Mouse (Mus musculus) lung, postnatal 25 days (tissue): Measurements from ENCODE around the gene Sap30bp.

Experiments used
- DNase-seq: peaks from one replicate; pipeline ENCODE4 v3.0.0; 2022; ENCODE audit warnings: low spot score

Gene Sap30bp

GRCm38 (mm10) chr11:115904956-115905790 is 27.9 kb upstream of the Sap30bp start:
- no peak for DNase-seq

- DNase-seq, result no peak
Observed at GRCm38 (mm10) chr11:115906116-115906515, 27.0 kb upstream of the Sap30bp start.

- no peak for DNase-seq
Observed at GRCm38 (mm10) chr11:115906521-115906920, 26.6 kb upstream of the Sap30bp start.

- peak; percentile 43 for DNase-seq
Observed at GRCm38 (mm10) chr11:115911134-115911561, 21.9 kb upstream of the Sap30bp start.

- peak; percentile 76 for DNase-seq
Observed at GRCm38 (mm10) chr11:115911632-115912376, 21.3 kb upstream of the Sap30bp start, which contains the start of gene Smim6. Gene Smim6, plus strand, starts transcription at chr11:115912017.

- no peak for DNase-seq
Observed at GRCm38 (mm10) chr11:115916579-115916978, 16.5 kb upstream of the Sap30bp start.

- DNase-seq, result no peak
Observed at GRCm38 (mm10) chr11:115918637-115919036, 14.4 kb upstream of the Sap30bp start.

GRCm38 (mm10) chr11:115919073-115919472 is 14.0 kb upstream of the Sap30bp start:
- no peak for DNase-seq

- DNase-seq, result peak; percentile 50
Observed at GRCm38 (mm10) chr11:115920110-115920818, 12.8 kb upstream of the Sap30bp start.

- DNase-seq, result no peak
Observed at GRCm38 (mm10) chr11:115921986-115922385, 11.1 kb upstream of the Sap30bp start.

GRCm38 (mm10) chr11:115929031-115929430 is 4.1 kb upstream of the Sap30bp start:
- DNase-seq, result no peak

- DNase-seq, result no peak
Observed at GRCm38 (mm10) chr11:115929818-115930217, 3.3 kb upstream of the Sap30bp start.

GRCm38 (mm10) chr11:115931235-115931634 is 1.8 kb upstream of the Sap30bp start:
- no peak for DNase-seq

GRCm38 (mm10) chr11:115933747-115934110 is 647 bp downstream of the Sap30bp start:
- DNase-seq, result no peak

- peak; percentile 78 for DNase-seq
Observed at GRCm38 (mm10) chr11:115939690-115940329, 6.7 kb downstream of the Sap30bp start.

- no peak for DNase-seq
Observed at GRCm38 (mm10) chr11:115941980-115942379, 8.9 kb downstream of the Sap30bp start.

GRCm38 (mm10) chr11:115945247-115945646 is 12.2 kb downstream of the Sap30bp start:
- no peak for DNase-seq

GRCm38 (mm10) chr11:115946221-115946828 is 13.2 kb downstream of the Sap30bp start:
- DNase-seq, result no peak

GRCm38 (mm10) chr11:115948316-115948715 is 15.2 kb downstream of the Sap30bp start:
- no peak for DNase-seq

GRCm38 (mm10) chr11:115950719-115951118 is 17.6 kb downstream of the Sap30bp start:
- no peak for DNase-seq

- no peak for DNase-seq
Observed at GRCm38 (mm10) chr11:115954712-115955111, 21.6 kb downstream of the Sap30bp start.
